Mouse (Mus musculus) kidney, adult 2 months (tissue): ENCODE results near the gene Dock11. TPM values are rescaled to one million over a fixed set of nuclear protein-coding genes. Genes with fewer than 3 reads are reported as not detected.

Experiments
- DNase-seq: peaks from one replicate; pipeline ENCODE4 v3.0.0; 2021
- H3K27ac ChIP-seq: fragments of 200-500 bp; 2 replicates; pipeline ENCODE4 v1.5.1; 2012; ENCODE audit warnings: low read depth, low read length, control low read depth, inconsistent platforms; ENCODE audit not compliant: insufficient read depth
- H3K27me3 ChIP-seq: fragments of 200-500 bp; replicated peaks from 2 replicates; pipeline ENCODE4 v1.6.1; 2012; ENCODE audit warnings: mild to moderate bottlenecking, moderate library complexity, low read length, inconsistent platforms; ENCODE audit not compliant: control insufficient read depth, insufficient read depth
- H3K36me3 ChIP-seq: fragments of 200-500 bp; 2 replicates; pipeline ENCODE4 v1.6.1; 2012; ENCODE audit warnings: mild to moderate bottlenecking, moderate library complexity, low read length, inconsistent platforms; ENCODE audit not compliant: control insufficient read depth, insufficient read depth
- H3K4me1 ChIP-seq: fragments of 200-500 bp; 2 replicates; pipeline ENCODE4 v1.6.1; 2011; ENCODE audit warnings: low read length; ENCODE audit not compliant: control insufficient read depth, insufficient read depth
- H3K4me3 ChIP-seq: fragments of 200-500 bp; 2 replicates; pipeline ENCODE4 v1.5.1; 2011; ENCODE audit warnings: mild to moderate bottlenecking, low read depth, low read length, control low read depth; ENCODE audit not compliant: insufficient read depth
- CTCF ChIP-seq: fragments of 200-500 bp; conservative IDR thresholded peaks from 2 replicates; pipeline ENCODE4 v1.5.1; 2011; ENCODE audit warnings: low read depth, mild to moderate bottlenecking, control low read depth, low read length, moderate library complexity, mixed read lengths; ENCODE audit not compliant: insufficient read depth, insufficient read length
- POLR2A ChIP-seq: fragments of 200-500 bp; IDR thresholded peaks from one replicate; pipeline ENCODE4 v1.6.1; 2011; ENCODE audit warnings: low read depth, low read length, control low read depth
- WGBS: fragments of 180-500 bp; shearing (Covaris S2); methylation state at CpG from one replicate; pipeline ENCODE4 v1.1.7; 2018; 5-methylcytosine and 5-hydroxymethylcytosine counted together
- polyA plus RNA-seq: library from polyadenylated mRNA; depleted of rRNA; stranded (reverse); fragments of >200 nt; gene quantifications from 2 replicates; pipeline ENCODE4 v1.2.3, GENCODE M21; 2012

Gene Dock11
- polyA plus RNA-seq, 1 experiment: 0.75 TPM

DNA sequence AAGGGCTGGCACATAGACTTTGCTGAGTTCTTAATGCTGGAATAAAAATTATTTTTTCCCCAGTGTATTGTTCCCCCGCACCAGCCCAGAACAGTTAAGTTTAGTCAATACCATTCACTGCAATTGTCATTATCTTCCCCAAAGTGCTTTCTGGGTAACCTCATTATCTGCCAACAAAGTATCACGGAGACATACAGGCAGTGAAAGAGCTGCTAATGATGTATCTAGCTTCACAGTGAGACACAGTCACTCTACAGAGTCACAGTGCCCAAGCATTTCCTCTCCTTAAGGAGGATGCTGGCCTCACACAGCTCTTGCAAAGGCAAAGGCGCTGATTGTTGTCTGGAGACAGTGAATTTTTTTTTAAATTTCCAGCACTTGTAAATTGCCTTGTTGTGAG lies 63.3 kb downstream of the Dock11 start:
- Histone ChIP-seq H3K36me3 (no peaks in the 10 kb centered on the region), H3K27ac (no peak overlapping the region), H3K4me3 (no peak overlapping the region), H3K4me1 (no peaks in the 10 kb centered on the region), H3K27me3 (no peaks in the 10 kb centered on the region)
- 76% methylated on average over 3 of the region's 3 CpGs for WGBS
- TF ChIP-seq POLR2A: no peak
- TF ChIP-seq CTCF: no peak
- DNase-seq: no peak

DNA sequence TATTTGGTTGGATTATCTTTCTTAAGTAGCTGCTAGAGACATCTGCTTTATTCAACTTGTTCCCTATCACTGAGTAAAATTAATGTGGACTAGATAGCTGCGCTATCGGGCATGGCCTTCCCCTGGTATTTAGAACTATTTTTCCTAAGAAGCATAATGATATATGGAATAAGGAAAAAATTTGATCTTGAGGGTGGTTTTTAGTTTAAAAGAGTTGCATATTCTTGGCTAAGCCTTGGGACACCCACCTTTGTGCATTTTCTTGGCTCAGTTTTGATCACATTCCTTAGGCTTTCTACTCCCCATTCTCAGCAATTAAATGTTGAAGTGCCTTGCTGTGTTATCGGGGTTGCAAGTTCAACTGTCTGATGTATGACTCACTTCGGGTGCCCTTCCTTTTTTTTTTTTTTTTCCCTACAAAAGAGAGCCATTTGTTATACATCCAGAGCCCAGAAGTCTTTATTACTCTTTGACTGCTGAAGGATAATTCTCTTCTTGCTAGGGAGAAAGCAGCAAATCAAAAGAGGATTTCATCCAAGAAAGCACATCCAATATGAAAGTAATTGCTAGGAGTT lies 64.0 kb downstream of the Dock11 start:
- WGBS: 58% methylated on average over 4 of the region's 4 CpGs

DNA sequence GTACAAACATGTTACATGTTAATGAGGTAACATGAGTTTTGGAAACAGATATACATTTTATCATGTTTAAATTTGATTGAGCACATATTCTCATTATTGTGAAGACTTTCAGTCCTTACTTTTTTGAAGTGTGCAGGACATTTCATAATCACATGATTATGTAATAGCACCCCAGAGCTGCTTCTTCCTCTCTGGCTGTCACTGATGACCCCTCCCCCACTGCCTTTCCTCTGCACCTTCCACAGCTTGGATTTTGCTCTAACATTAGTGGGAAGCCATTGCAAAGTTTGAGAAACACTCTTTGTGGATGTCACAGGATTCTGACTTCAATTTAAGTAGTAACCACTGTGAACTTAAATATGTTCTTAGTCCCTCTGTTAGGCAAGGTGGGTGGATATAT lies 67.6 kb downstream of the Dock11 start:
- H3K4me3 ChIP-seq: no peak overlapping the region
- no peak for TF ChIP-seq POLR2A
- DNase-seq: no peak

More for the DNA sequence above, 64.0 kb downstream of the Dock11 start:
- H3K27ac ChIP-seq: no peak overlapping the region
- no peak for TF ChIP-seq CTCF
- no peak for TF ChIP-seq POLR2A
- no peak for DNase-seq
- no peaks in the 10 kb centered on the region for H3K27me3 ChIP-seq
- H3K36me3 ChIP-seq: no peaks in the 10 kb centered on the region
- H3K4me1 ChIP-seq: no peaks in the 10 kb centered on the region
- H3K4me3 ChIP-seq: no peak overlapping the region

DNA sequence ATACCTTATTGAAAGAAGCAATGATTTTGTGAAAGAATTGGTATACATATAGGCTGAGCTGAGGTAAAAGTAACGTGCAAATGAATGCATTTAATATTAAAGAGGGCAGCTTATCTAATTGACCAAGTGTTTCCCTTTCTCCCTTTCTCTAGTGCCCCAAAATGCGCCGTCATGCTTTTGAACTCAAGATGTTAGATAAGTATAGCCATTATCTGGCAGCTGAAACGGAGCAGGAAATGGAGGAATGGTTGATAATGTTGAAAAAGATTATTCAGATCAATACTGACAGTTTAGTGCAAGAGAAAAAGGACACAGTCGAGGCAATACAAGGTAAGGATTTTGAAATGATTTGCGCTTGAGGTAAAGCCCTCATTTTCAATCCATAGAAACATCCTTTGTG lies 74.5 kb downstream of the Dock11 start:
- Histone ChIP-seq H3K4me1 (no peaks in the 10 kb centered on the region), H3K27me3 (no peaks in the 10 kb centered on the region), H3K36me3 (no peaks in the 10 kb centered on the region), H3K4me3 (no peak overlapping the region), H3K27ac (no peak overlapping the region)
- 90% methylated on average over 6 of the region's 6 CpGs for WGBS
- DNase-seq: no peak
- TF ChIP-seq CTCF (no peak), POLR2A (no peak)

More for the DNA sequence above, 67.6 kb downstream of the Dock11 start:
- no peak overlapping the region for H3K27ac ChIP-seq
- no peaks in the 10 kb centered on the region for H3K27me3 ChIP-seq
- no peaks in the 10 kb centered on the region for H3K36me3 ChIP-seq
- H3K4me1 ChIP-seq: no peaks in the 10 kb centered on the region

DNA sequence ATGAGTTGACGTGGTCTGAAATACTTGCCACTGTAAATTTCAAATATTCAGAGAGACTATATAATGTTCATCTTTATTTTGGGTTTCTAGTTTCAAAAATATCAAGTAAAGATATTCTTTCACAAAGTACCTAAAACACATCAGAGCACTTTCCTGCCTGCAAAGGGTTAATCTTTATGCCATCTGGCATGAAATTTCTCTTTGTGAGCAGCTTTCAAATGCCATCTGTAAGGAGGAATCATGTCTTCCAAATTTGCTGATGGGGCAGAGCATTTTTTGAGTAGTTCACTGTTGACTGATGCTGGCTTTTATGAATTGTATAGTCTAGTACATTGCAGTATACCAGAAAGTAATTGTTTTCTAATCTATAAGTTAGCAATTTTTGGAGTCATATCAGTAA lies 80.6 kb downstream of the Dock11 start:
- H3K36me3 ChIP-seq: no peaks in the 10 kb centered on the region
- H3K4me3 ChIP-seq: no peak overlapping the region
- no peak overlapping the region for H3K27ac ChIP-seq
- no peak for DNase-seq
- no peaks in the 10 kb centered on the region for H3K4me1 ChIP-seq
- 91% methylated on average over 1 of the region's 1 CpGs for WGBS
- TF ChIP-seq POLR2A (no peak), CTCF (no peak)
- no peaks in the 10 kb centered on the region for H3K27me3 ChIP-seq

DNA sequence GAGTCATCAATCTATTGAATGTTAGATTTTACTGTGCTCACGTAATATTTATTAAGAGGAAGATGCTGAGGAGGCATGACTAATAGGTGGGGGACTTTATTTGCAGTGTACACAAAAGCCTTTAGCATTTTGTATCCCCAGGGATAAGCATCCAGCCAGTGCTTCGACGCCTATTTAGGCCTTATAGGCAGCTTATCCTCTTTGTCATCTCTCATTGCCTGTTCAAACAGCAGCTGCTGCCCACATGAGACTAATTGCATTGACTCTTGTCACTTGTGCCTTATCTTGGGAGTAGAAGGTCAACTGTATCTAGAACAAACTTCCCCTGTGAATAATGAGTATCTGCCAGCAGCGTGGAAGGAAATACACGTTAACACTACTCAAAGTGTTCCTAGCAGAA lies 88.0 kb downstream of the Dock11 start:
- TF ChIP-seq CTCF (no peak), POLR2A (no peak)
- H3K36me3 ChIP-seq: no peaks in the 10 kb centered on the region
- no peaks in the 10 kb centered on the region for H3K27me3 ChIP-seq
- no peak for DNase-seq
- H3K4me1 ChIP-seq: no peaks in the 10 kb centered on the region
- no peak overlapping the region for H3K27ac ChIP-seq
- no peak overlapping the region for H3K4me3 ChIP-seq
- 75% methylated on average over 5 of the region's 5 CpGs for WGBS

DNA sequence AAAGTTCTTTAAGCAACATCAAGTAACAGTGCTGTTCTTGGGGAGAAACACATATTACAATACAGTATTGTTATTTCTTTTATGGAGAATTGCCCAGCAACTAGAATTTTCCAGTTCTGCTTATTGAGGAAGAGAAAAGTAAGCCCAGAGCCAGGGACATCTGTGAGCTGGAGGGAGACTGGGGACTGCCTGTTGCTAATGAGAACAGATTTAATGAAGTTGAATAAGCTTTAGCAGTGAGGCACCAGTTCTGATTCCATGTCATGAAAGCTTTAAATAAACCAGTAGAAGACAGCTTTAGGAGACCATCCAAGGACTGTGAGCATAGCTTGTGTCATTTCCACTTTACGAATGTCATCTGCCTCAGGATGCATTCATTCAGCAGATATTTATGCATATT lies 99.3 kb downstream of the Dock11 start:
- H3K27me3 ChIP-seq: no peaks in the 10 kb centered on the region
- no peaks in the 10 kb centered on the region for H3K36me3 ChIP-seq
- H3K27ac ChIP-seq: no peak overlapping the region
- no peak overlapping the region for H3K4me3 ChIP-seq
- WGBS: 86% methylated on average over 1 of the region's 1 CpGs
- H3K4me1 ChIP-seq: no peaks in the 10 kb centered on the region
- no peak for TF ChIP-seq POLR2A
- DNase-seq: no peak

DNA sequence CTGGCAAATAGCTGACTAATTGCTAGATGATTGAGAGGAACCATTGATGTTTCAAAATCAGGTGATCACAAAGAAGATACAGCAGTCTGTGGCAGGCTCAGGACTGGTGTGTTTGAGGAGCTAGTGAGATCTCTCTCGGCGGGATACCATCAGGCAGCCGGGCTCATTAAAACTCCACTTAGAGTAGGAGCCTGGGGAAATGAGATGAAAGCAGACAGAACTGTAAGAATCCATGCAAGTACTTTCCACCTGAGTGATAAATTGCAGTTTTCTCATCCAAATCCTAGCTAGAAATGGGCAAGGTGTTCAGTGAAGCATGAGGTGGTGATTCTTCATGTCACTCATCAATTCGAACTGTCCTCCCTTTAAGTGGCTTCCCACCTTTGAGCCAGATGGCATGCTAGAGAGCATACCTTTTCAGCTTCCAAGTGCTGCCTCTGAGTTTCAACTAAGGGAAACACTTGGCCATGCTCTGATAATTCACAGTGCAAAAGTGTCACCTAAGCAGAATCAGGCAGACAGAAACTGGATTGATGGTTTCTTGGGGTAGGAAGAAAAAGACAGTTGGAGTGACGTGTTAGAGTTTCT lies 102.0 kb downstream of the Dock11 start:
- Histone ChIP-seq H3K4me1 (no peaks in the 10 kb centered on the region), H3K4me3 (no peak overlapping the region), H3K27ac (no peak overlapping the region), H3K36me3 (no peaks in the 10 kb centered on the region), H3K27me3 (no peaks in the 10 kb centered on the region)
- TF ChIP-seq CTCF: no peak
- no peak for TF ChIP-seq POLR2A
- 50% methylated on average over 5 of the region's 5 CpGs for WGBS
- no peak for DNase-seq
